Mouse (Mus musculus) monocyte, adult 5-6 weeks (primary cell): ENCODE measurements around the gene Abraxas2. TPM values are rescaled to one million over a fixed set of nuclear protein-coding genes. Genes with fewer than 3 reads are reported as not detected.

Source experiments
- ATAC-seq: fragments of 153-309, 156-312 bp; replicated peaks from 2 replicates; pipeline ENCODE4 v1.8.0; 2017; ENCODE audit warnings: mild to moderate bottlenecking; ENCODE audit not compliant: low TSS enrichment, insufficient number of reproducible peaks, severe bottlenecking, poor library complexity, low FRiP score
- total RNA-seq: library from RNA; stranded (forward); fragments of 200-1000, 200-491, 200-594 nt; gene quantifications from 3 replicates; pipeline ENCODE4 v1.2.3, GENCODE M21; 2017

Gene Abraxas2
- 47.0 to 82.9 TPM (median 61.5 TPM) in 3 replicates for total RNA-seq

- peak; percentile 98 for ATAC-seq
Observed at GRCm38 (mm10) chr7:132859042-132859958, at the start of gene Abraxas2. TSS of gene Abraxas2 (plus strand) at chr7:132859225.

- ATAC-seq, result no peak
Observed at GRCm38 (mm10) chr7:132809721-132810120, 49.3 kb upstream of the Abraxas2 start.

- ATAC-seq, result no peak
Observed at GRCm38 (mm10) chr7:132810368-132810767, 48.7 kb upstream of the Abraxas2 start.

GRCm38 (mm10) chr7:132810879-132811278, 48.1 kb upstream of the Abraxas2 start:
- peak; percentile 77 for ATAC-seq

- no peak for ATAC-seq
Observed at GRCm38 (mm10) chr7:132811716-132812618, 47.1 kb upstream of the Abraxas2 start.

GRCm38 (mm10) chr7:132812619-132813415, 46.2 kb upstream of the Abraxas2 start:
- peak; percentile 28 for ATAC-seq

- 0 out of 2 replicates have a peak, but pooled peaks have one; percentile 34 for ATAC-seq
Observed at GRCm38 (mm10) chr7:132813416-132814088, 45.5 kb upstream of the Abraxas2 start, which contains the start of gene Fam53b. TSS of gene Fam53b (minus strand) at chr7:132813886.

- ATAC-seq, result 0 out of 2 replicates have a peak, but pooled peaks have one; percentile 10
Observed at GRCm38 (mm10) chr7:132814089-132814450, 45.0 kb upstream of the Abraxas2 start.

GRCm38 (mm10) chr7:132815081-132815480, 43.9 kb upstream of the Abraxas2 start:
- ATAC-seq, result no peak

GRCm38 (mm10) chr7:132816528-132816927, 42.5 kb upstream of the Abraxas2 start:
- ATAC-seq, result no peak

- no peak for ATAC-seq
Observed at GRCm38 (mm10) chr7:132817056-132817455, 42.0 kb upstream of the Abraxas2 start.

GRCm38 (mm10) chr7:132820692-132821091, 38.3 kb upstream of the Abraxas2 start:
- no peak for ATAC-seq

- no peak for ATAC-seq
Observed at GRCm38 (mm10) chr7:132823832-132824231, 35.2 kb upstream of the Abraxas2 start.

- ATAC-seq, result no peak
Observed at GRCm38 (mm10) chr7:132824346-132825022, 34.5 kb upstream of the Abraxas2 start.

- ATAC-seq, result no peak
Observed at GRCm38 (mm10) chr7:132830955-132831354, 28.1 kb upstream of the Abraxas2 start.

GRCm38 (mm10) chr7:132841287-132841686, 17.7 kb upstream of the Abraxas2 start:
- no peak for ATAC-seq

- ATAC-seq, result no peak
Observed at GRCm38 (mm10) chr7:132842455-132842854, 16.6 kb upstream of the Abraxas2 start.
